Mouse (Mus musculus): ENCODE measurements at regions not wholly inside any gene's neighbourhood (a gene's known extent, or its start where the extent isn't known, plus 50 kb on each side); places are given as distances from the start of the nearest gene placed in this dataset.

GRCm38 (mm10) chr16:51887496-51887895, 143.5 kb upstream of the Cblb start:
- TF ChIP-seq CTCF (IDR thresholded peaks at IDR 0.05; ENCODE audit: borderline replicate concordance, control insufficient read depth, extremely low read depth, insufficient read depth, low read length, poor library complexity) (no peak), POLR2A (IDR thresholded peaks at IDR 0.05; ENCODE audit: control insufficient read depth, extremely low read depth, insufficient read depth, low read length, poor library complexity) (no peak)

All from thymus, adult 2 months (tissue).